Mouse (Mus musculus) lung, postnatal 0 days (tissue): ENCODE data around the gene Robo1. TPM values are rescaled to one million over a fixed set of nuclear protein-coding genes. Genes with fewer than 3 reads are reported as not detected.

Experiments
- ATAC-seq: fragments of 200-750 bp; cut with Nextera tagmentation; 2 replicates; pipeline ENCODE4 v1.8.0; 2017; ENCODE audit warnings: moderate library complexity
- DNase-seq: peaks from one replicate; pipeline ENCODE4 v3.0.0-alpha.2; 2016; ENCODE audit warnings: low spot score
- H3K27ac ChIP-seq: fragments of 300-500 bp; sonication (generic); 2 replicates; pipeline ENCODE4 v1.5.1; 2014; ENCODE audit warnings: antibody characterized with exemption, mild to moderate bottlenecking, low read length, mixed read lengths
- H3K27me3 ChIP-seq: fragments of 300-500 bp; sonication (generic); replicated peaks from 2 replicates; pipeline ENCODE4 v1.6.1; 2014; ENCODE audit warnings: low read length, mixed read lengths; ENCODE audit not compliant: insufficient read depth
- H3K36me3 ChIP-seq: fragments of 300-500 bp; sonication (generic); 2 replicates; pipeline ENCODE4 v1.6.1; 2014; ENCODE audit warnings: low read length, mixed read lengths; ENCODE audit not compliant: insufficient read depth
- H3K4me1 ChIP-seq: fragments of 300-500 bp; sonication (generic); 2 replicates; pipeline ENCODE4 v1.6.1; 2014; ENCODE audit warnings: antibody characterized with exemption, low read depth, low read length, mixed read lengths; ENCODE audit not compliant: insufficient read depth
- H3K4me2 ChIP-seq: fragments of 300-500 bp; sonication (generic); replicated peaks from 2 replicates; pipeline ENCODE4 v1.6.1; 2014; ENCODE audit warnings: low read depth, mild to moderate bottlenecking, low read length, moderate library complexity, mixed read lengths
- H3K4me3 ChIP-seq: fragments of 300-500 bp; sonication (generic); 2 replicates; pipeline ENCODE4 v1.5.1; 2014; ENCODE audit warnings: low read depth, low read length
- H3K9ac ChIP-seq: fragments of 300-500 bp; sonication (generic); replicated peaks from 2 replicates; pipeline ENCODE4 v1.6.1; 2014; ENCODE audit warnings: low read depth, mild to moderate bottlenecking
- H3K9me3 ChIP-seq: fragments of 300-500 bp; sonication (generic); 2 replicates; pipeline ENCODE4 v1.6.1; 2016; ENCODE audit warnings: low read length, mixed read lengths
- CTCF ChIP-seq: IDR thresholded peaks from 2 replicates; pipeline ENCODE4 v1.5.1; 2016; ENCODE audit warnings: antibody characterized with exemption, mild to moderate bottlenecking
- EP300 ChIP-seq: IDR thresholded peaks from 2 replicates; pipeline ENCODE4 v1.6.1; 2016; ENCODE audit warnings: antibody characterized with exemption, mild to moderate bottlenecking, control low read depth
- WGBS: fragments of 180-500 bp; shearing (Covaris S2); extraction: QIAGEN DNeasy Blood & Tissue Kit; methylation state at CpG from one replicate; pipeline ENCODE4 v1.1.7; 2014; 5-methylcytosine and 5-hydroxymethylcytosine counted together
- polyA plus RNA-seq: library from polyadenylated mRNA; unstranded; fragments of >200 nt; fragmentation: Nextera tagmentation; extraction: Ambion mirVana; gene quantifications from 2 replicates; pipeline ENCODE4 v1.2.1, GENCODE M21; 2015

Robo1 gene
- polyA plus RNA-seq, 1 experiment from 2014 or later: 7.0 TPM

GRCm38 (mm10) chr16:73015976-73016375, 707.9 kb downstream of the Robo1 start:
- H3K9ac ChIP-seq: no peak overlapping the region
- H3K4me2 ChIP-seq: no peak overlapping the region
- no peaks in the 10 kb centered on the region for H3K4me1 ChIP-seq
- H3K27ac ChIP-seq: no peak overlapping the region
- 70% methylated on average over 4 of the region's 4 CpGs for WGBS
- H3K9me3 ChIP-seq: no peaks in the 10 kb centered on the region
- DNase-seq: no peak
- ATAC-seq: no peak
- no peak for TF ChIP-seq CTCF
- no peak for TF ChIP-seq EP300
- no peaks in the 10 kb centered on the region for H3K27me3 ChIP-seq
- no peak overlapping the region for H3K4me3 ChIP-seq
- no peaks in the 10 kb centered on the region for H3K36me3 ChIP-seq

DNA sequence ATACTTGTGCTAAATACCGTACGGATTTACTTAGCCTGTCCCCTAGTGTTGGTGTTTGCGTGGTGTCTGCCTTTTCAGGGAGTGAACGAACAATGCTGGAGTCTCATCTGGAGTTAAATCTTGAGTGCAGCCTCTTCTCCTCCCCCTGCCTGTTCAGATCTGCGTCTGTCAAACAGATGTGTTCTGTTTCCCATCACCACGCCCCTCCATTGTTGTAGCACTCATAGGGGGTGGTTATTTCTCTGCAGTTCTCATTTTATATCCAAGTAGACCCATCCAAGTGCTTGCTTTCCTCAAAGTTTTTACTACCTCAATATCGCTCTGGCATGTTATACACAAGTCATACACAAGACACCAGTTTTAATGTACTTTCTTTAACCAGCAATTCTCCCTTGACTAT, 708.7 kb downstream of the Robo1 start:
- no peak overlapping the region for H3K9ac ChIP-seq
- no peak overlapping the region for H3K4me3 ChIP-seq
- H3K9me3 ChIP-seq: no peaks in the 10 kb centered on the region
- no peaks in the 10 kb centered on the region for H3K27me3 ChIP-seq
- no peak overlapping the region for H3K4me2 ChIP-seq
- TF ChIP-seq EP300 (no peak), CTCF (peak; percentile 19)
- no peaks in the 10 kb centered on the region for H3K4me1 ChIP-seq
- DNase-seq (peak; percentile 62), ATAC-seq (peak; percentile 78)
- no peaks in the 10 kb centered on the region for H3K36me3 ChIP-seq
- WGBS: 54% methylated on average over 7 of the region's 7 CpGs
- H3K27ac ChIP-seq: no peak overlapping the region

DNA sequence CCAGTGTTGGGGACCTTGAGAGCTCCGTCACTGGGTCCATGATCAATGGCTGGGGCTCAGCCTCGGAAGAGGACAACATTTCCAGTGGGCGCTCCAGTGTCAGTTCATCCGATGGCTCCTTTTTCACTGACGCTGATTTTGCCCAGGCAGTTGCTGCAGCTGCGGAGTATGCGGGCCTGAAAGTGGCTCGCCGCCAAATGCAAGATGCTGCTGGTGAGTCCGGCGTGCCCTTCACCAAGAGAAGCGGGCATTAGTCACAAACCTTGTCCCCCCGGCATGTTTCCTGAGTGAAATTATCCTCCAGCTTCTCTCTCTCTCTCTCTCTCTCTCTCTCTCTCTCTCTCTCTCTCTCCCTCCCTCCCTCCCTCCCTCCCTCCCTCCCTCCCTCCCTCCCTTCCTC, 716.2 kb downstream of the Robo1 start:
- no peaks in the 10 kb centered on the region for H3K9me3 ChIP-seq
- no peak overlapping the region for H3K4me3 ChIP-seq
- H3K4me1 ChIP-seq: no peaks in the 10 kb centered on the region
- ATAC-seq (no peak), DNase-seq (no peak)
- H3K9ac ChIP-seq: no peak overlapping the region
- H3K27ac ChIP-seq: no peak overlapping the region
- H3K27me3 ChIP-seq: no peaks in the 10 kb centered on the region
- TF ChIP-seq EP300 (no peak), CTCF (no peak)
- H3K36me3 ChIP-seq: peaks cover 7% of the 10 kb centered on the region; the same call in 1 of the 2 replicates
- WGBS: 89% methylated on average over 13 of the region's 13 CpGs
- H3K4me2 ChIP-seq: no peak overlapping the region

GRCm38 (mm10) chr16:73027692-73028091, 719.6 kb downstream of the Robo1 start:
- Histone ChIP-seq H3K4me1 (no peaks in the 10 kb centered on the region), H3K9me3 (no peaks in the 10 kb centered on the region), H3K36me3 (peaks cover 7% of the 10 kb centered on the region; the same call in 1 of the 2 replicates), H3K27ac (no peak overlapping the region), H3K4me2 (no peak overlapping the region), H3K9ac (no peak overlapping the region), H3K27me3 (no peaks in the 10 kb centered on the region), H3K4me3 (no peak overlapping the region)
- no peak for ATAC-seq
- no peak for DNase-seq
- TF ChIP-seq EP300 (no peak), CTCF (no peak)
- WGBS: 80% methylated on average over 14 of the region's 14 CpGs

DNA sequence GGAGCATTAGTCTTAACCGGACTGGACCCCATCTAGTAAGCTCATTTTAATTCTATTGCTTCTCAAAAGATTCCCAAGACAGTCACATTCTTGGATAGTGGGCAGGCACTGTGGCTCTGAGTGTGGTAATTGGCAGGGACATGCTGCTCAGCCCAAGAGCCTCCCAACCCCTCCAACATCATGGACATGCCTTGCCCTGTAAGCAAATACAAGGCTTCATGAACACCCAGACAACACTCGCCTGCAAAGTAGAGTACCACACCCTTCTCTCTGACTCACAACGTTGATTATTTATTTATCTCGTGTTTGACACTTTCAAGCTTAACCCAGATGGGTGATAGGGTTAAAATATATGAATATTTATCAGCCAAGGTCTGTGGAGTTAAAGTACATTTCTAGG, 722.9 kb downstream of the Robo1 start:
- TF ChIP-seq EP300: no peak
- Histone ChIP-seq H3K36me3 (no peaks in the 10 kb centered on the region), H3K27me3 (no peaks in the 10 kb centered on the region), H3K9ac (no peak overlapping the region), H3K4me2 (no peak overlapping the region), H3K9me3 (no peaks in the 10 kb centered on the region), H3K27ac (no peak overlapping the region), H3K4me3 (no peak overlapping the region), H3K4me1 (no peaks in the 10 kb centered on the region)
- DNase-seq (no peak), ATAC-seq (no peak)
- 66% methylated on average over 4 of the region's 4 CpGs for WGBS

GRCm38 (mm10) chr16:73035210-73035985, 727.3 kb downstream of the Robo1 start:
- ATAC-seq (no peak), DNase-seq (no peak)
- TF ChIP-seq EP300 (no peak), CTCF (no peak)
- no peaks in the 10 kb centered on the region for H3K9me3 ChIP-seq
- 92% methylated on average over 20 of the region's 20 CpGs for WGBS
- H3K27me3 ChIP-seq: no peaks in the 10 kb centered on the region
- H3K36me3 ChIP-seq: no peaks in the 10 kb centered on the region
- H3K4me1 ChIP-seq: no peaks in the 10 kb centered on the region
- no peak overlapping the region for H3K4me2 ChIP-seq
- H3K9ac ChIP-seq: no peak overlapping the region
- H3K27ac ChIP-seq: no peak overlapping the region
- H3K4me3 ChIP-seq: no peak overlapping the region
